Mouse (Mus musculus) embryonic stem cell, embryonic (primary cell): ENCODE data around the gene Vav3.

Experiments used
- CTCF ChIA-PET, 4 experiments: fragments of 300-600 bp in 2 of 4; fragments of 350-600 bp in 2 of 4; sonication (Branson Sonifier 250); formaldehyde crosslinking; loops; one replicate each; lab custom pipeline; 2022; ENCODE audit warnings: inconsistent platforms in 2 of 4; lab: Charles Lee
- POLR2A ChIA-PET, 4 experiments: fragments of 300-600 bp in 2 of 4; fragments of 350-600 bp in 2 of 4; sonication (Branson Sonifier 250); formaldehyde crosslinking; loops; one replicate each; lab custom pipeline; 2022; ENCODE audit warnings: antibody characterized with exemption in 4 of 4, inconsistent platforms in 1 of 4; lab: Charles Lee

Vav3 gene

GRCm38 (mm10) chr3:109340274-109341070, at the start of gene Vav3:
TSS of gene Vav3 (plus strand) at chr3:109340653.
- POLR2A ChIA-PET: interaction anchor here in 1 of 4 experiments (0.6 to 1.6 kb wide), 3 partner anchors 12 to 42 kb away, joined by 3 to 7 read pairs (median 3); no protein-coding TSS in a partner anchor
- CTCF ChIA-PET: no interaction called here

GRCm38 (mm10) chr3:109298857-109299256, 41.6 kb upstream of the Vav3 start:
- CTCF ChIA-PET: no interaction called here
- POLR2A ChIA-PET: no interaction called here

GRCm38 (mm10) chr3:109299303-109300074, 41.0 kb upstream of the Vav3 start:
- CTCF ChIA-PET: no interaction called here
- POLR2A ChIA-PET: no interaction called here

- POLR2A ChIA-PET: no interaction called here
- CTCF ChIA-PET: no interaction called here
Observed at GRCm38 (mm10) chr3:109302059-109302458, 38.4 kb upstream of the Vav3 start.

- ChIA-PET CTCF (no interaction called here), POLR2A (no interaction called here)
Observed at GRCm38 (mm10) chr3:109307406-109307805, 33.0 kb upstream of the Vav3 start.

- POLR2A ChIA-PET: no interaction called here
- CTCF ChIA-PET: no interaction called here
Observed at GRCm38 (mm10) chr3:109308468-109308867, 32.0 kb upstream of the Vav3 start.

- ChIA-PET CTCF (no interaction called here), POLR2A (no interaction called here)
Observed at GRCm38 (mm10) chr3:109309317-109310265, 30.9 kb upstream of the Vav3 start.

GRCm38 (mm10) chr3:109311172-109311824, 29.2 kb upstream of the Vav3 start:
- ChIA-PET CTCF (no interaction called here), POLR2A (interaction anchor here in 1 of 4 experiments (0.6 kb wide), 1 partner anchor 1795 kb away, joined by 3 read pairs; no protein-coding TSS in a partner anchor)

GRCm38 (mm10) chr3:109311875-109312274, 28.6 kb upstream of the Vav3 start:
- POLR2A ChIA-PET: interaction anchor here in 1 of 4 experiments (1.2 kb wide), 1 partner anchor 330 kb away, joined by 3 read pairs; no protein-coding TSS in a partner anchor
- CTCF ChIA-PET: no interaction called here

- POLR2A ChIA-PET: no interaction called here
- CTCF ChIA-PET: no interaction called here
Observed at GRCm38 (mm10) chr3:109313501-109313900, 27.0 kb upstream of the Vav3 start.

GRCm38 (mm10) chr3:109322225-109322624, 18.2 kb upstream of the Vav3 start:
- ChIA-PET POLR2A (no interaction called here), CTCF (no interaction called here)

GRCm38 (mm10) chr3:109323447-109324300, 16.8 kb upstream of the Vav3 start:
- ChIA-PET POLR2A (interaction anchor here in 1 of 4 experiments (1.1 kb wide), 1 partner anchor 17 kb away, joined by 7 read pairs; the partner anchor contains the start of gene Vav3), CTCF (no interaction called here)

GRCm38 (mm10) chr3:109327128-109327527, 13.3 kb upstream of the Vav3 start:
- POLR2A ChIA-PET: no interaction called here
- CTCF ChIA-PET: no interaction called here

GRCm38 (mm10) chr3:109332755-109333154, 7.7 kb upstream of the Vav3 start:
- ChIA-PET CTCF (no interaction called here), POLR2A (interaction anchor here in 1 of 4 experiments (0.6 kb wide), 1 partner anchor 160 kb away, joined by 4 read pairs; no protein-coding TSS in a partner anchor)

- ChIA-PET CTCF (no interaction called here), POLR2A (no interaction called here)
Observed at GRCm38 (mm10) chr3:109335470-109335869, 5.0 kb upstream of the Vav3 start.

GRCm38 (mm10) chr3:109339290-109339689, 1.2 kb upstream of the Vav3 start:
- ChIA-PET POLR2A (interaction anchor here in 1 of 4 experiments (0.7 to 1.6 kb wide), 3 partner anchors 15 to 185 kb away, joined by 3 to 7 read pairs (median 3); no protein-coding TSS in a partner anchor), CTCF (interaction anchor here in 1 of 4 experiments (0.5 kb wide), 1 partner anchor 912 kb away, joined by 3 read pairs; the partner anchor contains the start of gene Prmt6)

GRCm38 (mm10) chr3:109339941-109340273, 546 bp upstream of the Vav3 start:
- ChIA-PET CTCF (no interaction called here), POLR2A (interaction anchor here in 1 of 4 experiments (0.6 to 1.6 kb wide), 3 partner anchors 13 to 42 kb away, joined by 3 to 7 read pairs (median 3); no protein-coding TSS in a partner anchor)
